Mouse (Mus musculus) midbrain, embryonic 11.5 days (tissue): ENCODE measurements at regions not wholly inside any gene's neighbourhood (a gene's known extent, or its start where the extent isn't known, plus 50 kb on each side); places are given as distances from the start of the nearest gene placed in this dataset.
A peak's percentile ranks its signal among the peaks of the same experiment; 100 is the strongest.

ENCODE experiments used
- ATAC-seq: fragments of 200-750 bp; cut with Nextera tagmentation; 2 replicates; pipeline ENCODE4 v1.8.0; 2017; ENCODE audit warnings: moderate TSS enrichment, moderate library complexity; ENCODE audit not compliant: low FRiP score
- DNase-seq: peaks from one replicate; pipeline ENCODE4 v3.0.0; 2015; ENCODE audit warnings: low spot score; ENCODE audit errors: missing footprints
- H3K27ac ChIP-seq: fragments of 300-500 bp; sonication (generic); 2 replicates; pipeline ENCODE4 v1.5.1; 2014; ENCODE audit warnings: low read depth, low read length
- H3K27me3 ChIP-seq: fragments of 300-500 bp; sonication (generic); 2 replicates; pipeline ENCODE4 v1.6.1; 2014; ENCODE audit warnings: mild to moderate bottlenecking, low read length, moderate library complexity, mixed read lengths; ENCODE audit not compliant: control insufficient read depth, insufficient read depth
- H3K36me3 ChIP-seq: fragments of 300-500 bp; sonication (generic); 2 replicates; pipeline ENCODE4 v1.6.1; 2014; ENCODE audit warnings: mild to moderate bottlenecking, low read length, moderate library complexity, mixed read lengths; ENCODE audit not compliant: control insufficient read depth, insufficient read depth
- H3K4me1 ChIP-seq: fragments of 300-500 bp; sonication (generic); 2 replicates; pipeline ENCODE4 v1.6.1; 2014; ENCODE audit warnings: low read length; ENCODE audit not compliant: control insufficient read depth, insufficient read depth
- H3K4me2 ChIP-seq: fragments of 300-500 bp; sonication (generic); 2 replicates; pipeline ENCODE4 v1.6.1; 2014; ENCODE audit warnings: mild to moderate bottlenecking, moderate library complexity
- H3K4me3 ChIP-seq: fragments of 300-500 bp; sonication (generic); 2 replicates; pipeline ENCODE4 v1.5.1; 2014; ENCODE audit warnings: low read depth, low read length
- H3K9ac ChIP-seq: fragments of 300-500 bp; sonication (generic); 2 replicates; pipeline ENCODE4 v1.6.1; 2014; ENCODE audit warnings: low read length
- H3K9me3 ChIP-seq: fragments of 300-500 bp; sonication (generic); 2 replicates; pipeline ENCODE4 v1.6.1; 2016; ENCODE audit warnings: low read length; ENCODE audit not compliant: control insufficient read depth
- WGBS: fragments of 180-500 bp; shearing (Covaris S2); extraction: QIAGEN DNeasy Blood & Tissue Kit; methylation state at CpG from one replicate; pipeline ENCODE4 v1.1.7; 2014; 5-methylcytosine and 5-hydroxymethylcytosine counted together

DNA sequence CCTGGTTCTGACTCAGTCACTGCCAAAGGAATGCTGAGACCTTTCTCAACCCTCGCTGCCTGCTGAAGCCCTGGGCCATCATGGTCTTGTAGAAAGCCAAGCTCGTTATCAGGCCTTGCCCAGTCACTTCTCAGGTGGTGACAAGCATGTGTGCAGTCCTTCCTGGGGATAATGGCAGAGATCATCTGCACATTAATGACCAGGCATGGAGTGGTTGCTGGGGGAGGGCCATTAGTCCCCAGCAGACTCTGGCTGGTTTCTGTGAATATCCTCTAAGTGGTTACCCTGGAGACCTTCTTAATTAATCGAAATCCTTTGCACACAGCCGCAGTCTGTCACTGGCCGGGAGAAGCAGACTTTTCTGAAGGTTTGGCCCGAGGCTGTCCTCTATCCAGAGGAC, 239.0 kb downstream of the Sipa1l2 start:
- Histone ChIP-seq H3K27me3 (peaks cover 5% of the 10 kb centered on the region), H3K4me2 (no peak overlapping the region), H3K4me1 (peaks cover 9% of the 10 kb centered on the region), H3K27ac (no peak overlapping the region; the same call in 1 of the 2 replicates), H3K9ac (no peak overlapping the region), H3K4me3 (no peak overlapping the region), H3K36me3 (no peaks in the 10 kb centered on the region), H3K9me3 (no peaks in the 10 kb centered on the region)
- ATAC-seq (peak; percentile 24; the same call in 1 of the 2 replicates), DNase-seq (no peak)
- WGBS = 57% methylated on average over 6 of the region's 6 CpGs

DNA sequence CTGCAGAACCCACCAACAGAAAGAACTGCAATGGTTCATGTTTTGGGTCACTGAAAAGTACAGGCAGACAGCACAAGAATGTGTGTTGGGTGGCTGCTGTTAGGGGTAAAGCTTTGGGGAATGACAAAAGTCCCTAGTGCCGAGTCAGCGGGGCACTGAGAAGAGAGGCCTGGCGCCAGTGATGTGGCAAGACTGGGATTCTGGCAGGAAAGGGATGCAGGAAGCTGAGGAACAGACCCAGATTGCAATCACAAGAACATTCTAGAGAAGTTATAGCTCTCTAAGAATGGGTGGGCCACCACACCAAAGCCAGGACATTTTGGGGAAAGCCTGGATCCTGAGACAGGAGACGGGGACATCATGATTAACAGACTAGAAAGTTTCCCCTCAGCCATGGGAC, 241.0 kb downstream of the Sipa1l2 start:
- ATAC-seq = no peak
- no peak for DNase-seq
- Histone ChIP-seq H3K9ac (no peak overlapping the region), H3K36me3 (no peaks in the 10 kb centered on the region), H3K9me3 (no peaks in the 10 kb centered on the region), H3K4me2 (no peak overlapping the region), H3K27ac (no peak overlapping the region), H3K4me3 (no peak overlapping the region), H3K27me3 (peaks cover 5% of the 10 kb centered on the region), H3K4me1 (peaks cover 6% of the 10 kb centered on the region; the same call in 1 of the 2 replicates)
- WGBS = 89% methylated on average over 4 of the region's 4 CpGs

GRCm38 (mm10) chr8:125327551-125328262, 241.9 kb downstream of the Sipa1l2 start:
- Histone ChIP-seq H3K4me3 (no peak overlapping the region), H3K4me2 (no peak overlapping the region), H3K27ac (no peak overlapping the region), H3K36me3 (no peaks in the 10 kb centered on the region), H3K9ac (no peak overlapping the region), H3K27me3 (peaks cover 2% of the 10 kb centered on the region), H3K4me1 (peaks cover 6% of the 10 kb centered on the region; the same call in 1 of the 2 replicates), H3K9me3 (no peaks in the 10 kb centered on the region)
- DNase-seq = no peak
- 68% methylated on average over 13 of the region's 13 CpGs for WGBS
- no peak for ATAC-seq

DNA sequence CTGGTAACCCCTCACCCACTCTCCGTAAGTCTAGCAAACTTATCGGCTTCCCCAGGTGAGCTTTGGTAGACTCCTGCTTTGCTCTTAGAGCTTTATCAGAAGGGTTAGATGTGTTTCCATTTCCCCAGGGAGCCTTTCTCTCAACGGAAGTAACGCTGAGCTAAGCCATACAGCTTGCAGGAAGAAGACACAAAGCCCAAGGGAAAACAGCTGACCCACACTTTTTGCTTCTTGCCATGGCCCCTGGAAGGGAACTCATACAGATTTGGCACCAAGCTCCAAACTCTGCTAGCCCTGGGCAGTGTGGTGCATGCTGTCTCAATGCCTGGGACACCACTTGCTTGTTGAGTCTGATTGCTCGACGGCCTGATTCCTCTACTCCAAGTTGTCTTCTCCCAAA, 242.6 kb downstream of the Sipa1l2 start:
- Histone ChIP-seq H3K27ac (no peak overlapping the region), H3K9ac (no peak overlapping the region), H3K36me3 (no peaks in the 10 kb centered on the region), H3K27me3 (peaks cover 2% of the 10 kb centered on the region), H3K4me3 (no peak overlapping the region), H3K4me1 (peaks cover 6% of the 10 kb centered on the region; the same call in 1 of the 2 replicates), H3K4me2 (no peak overlapping the region), H3K9me3 (no peaks in the 10 kb centered on the region)
- 83% methylated on average over 6 of the region's 6 CpGs for WGBS
- no peak for ATAC-seq
- no peak for DNase-seq

- Histone ChIP-seq H3K9me3 (no peaks in the 10 kb centered on the region), H3K27me3 (peaks cover 2% of the 10 kb centered on the region), H3K4me3 (no peak overlapping the region), H3K36me3 (no peaks in the 10 kb centered on the region), H3K9ac (no peak overlapping the region), H3K4me1 (peaks cover 6% of the 10 kb centered on the region; the same call in 1 of the 2 replicates), H3K27ac (no peak overlapping the region), H3K4me2 (no peak overlapping the region)
- DNase-seq (no peak), ATAC-seq (no peak)
- WGBS = 89% methylated on average over 6 of the region's 6 CpGs
These were observed 243.9 kb downstream of the Sipa1l2 start for GRCm38 (mm10) chr8:125325736-125326135.

GRCm38 (mm10) chr8:125322561-125322960, 247.0 kb downstream of the Sipa1l2 start:
- Histone ChIP-seq H3K4me3 (no peak overlapping the region), H3K9ac (no peak overlapping the region), H3K27ac (no peak overlapping the region), H3K27me3 (peaks cover 2% of the 10 kb centered on the region), H3K4me2 (no peak overlapping the region), H3K36me3 (no peaks in the 10 kb centered on the region), H3K9me3 (no peaks in the 10 kb centered on the region), H3K4me1 (peaks cover 2% of the 10 kb centered on the region; the same call in 1 of the 2 replicates)
- 95% methylated on average over 3 of the region's 3 CpGs for WGBS
- DNase-seq (no peak), ATAC-seq (no peak)

GRCm38 (mm10) chr8:125317584-125317991, 252.0 kb downstream of the Sipa1l2 start:
- Histone ChIP-seq H3K27ac (no peak overlapping the region), H3K9me3 (no peaks in the 10 kb centered on the region), H3K9ac (no peak overlapping the region), H3K4me3 (no peak overlapping the region), H3K4me2 (no peak overlapping the region), H3K27me3 (no peaks in the 10 kb centered on the region), H3K4me1 (0 out of 2 replicates have a peak, but pooled peaks cover 4% of the 10 kb centered on the region), H3K36me3 (no peaks in the 10 kb centered on the region)
- ATAC-seq (no peak), DNase-seq (no peak)
- 87% methylated on average over 6 of the region's 6 CpGs for WGBS

DNA sequence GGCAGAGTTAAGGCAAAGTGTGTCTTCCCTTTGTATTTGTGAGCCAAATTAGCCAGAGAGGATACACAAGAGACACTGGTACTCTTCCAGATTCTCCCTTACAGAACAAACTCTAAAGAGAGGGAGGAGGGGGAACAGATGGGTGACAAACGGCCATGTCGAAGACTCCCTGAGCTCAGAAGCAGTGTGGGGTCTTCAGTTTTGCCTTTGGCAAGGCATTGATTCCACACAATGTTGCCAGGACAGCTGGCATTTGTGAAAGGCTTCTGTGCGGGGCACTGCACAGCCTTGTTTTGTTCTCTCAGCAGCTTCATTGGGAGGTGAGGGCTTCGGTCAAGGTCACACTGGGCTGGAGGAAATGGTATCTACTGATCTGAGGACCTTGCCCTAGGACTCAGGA, 253.9 kb downstream of the Sipa1l2 start:
- Histone ChIP-seq H3K27ac (no peak overlapping the region), H3K4me2 (no peak overlapping the region), H3K4me1 (peaks cover 16% of the 10 kb centered on the region), H3K9ac (no peak overlapping the region), H3K27me3 (no peaks in the 10 kb centered on the region; the same call in none of the 2 replicates), H3K36me3 (no peaks in the 10 kb centered on the region), H3K4me3 (no peak overlapping the region), H3K9me3 (no peaks in the 10 kb centered on the region)
- DNase-seq (no peak), ATAC-seq (no peak)
- 89% methylated on average over 4 of the region's 4 CpGs for WGBS

DNA sequence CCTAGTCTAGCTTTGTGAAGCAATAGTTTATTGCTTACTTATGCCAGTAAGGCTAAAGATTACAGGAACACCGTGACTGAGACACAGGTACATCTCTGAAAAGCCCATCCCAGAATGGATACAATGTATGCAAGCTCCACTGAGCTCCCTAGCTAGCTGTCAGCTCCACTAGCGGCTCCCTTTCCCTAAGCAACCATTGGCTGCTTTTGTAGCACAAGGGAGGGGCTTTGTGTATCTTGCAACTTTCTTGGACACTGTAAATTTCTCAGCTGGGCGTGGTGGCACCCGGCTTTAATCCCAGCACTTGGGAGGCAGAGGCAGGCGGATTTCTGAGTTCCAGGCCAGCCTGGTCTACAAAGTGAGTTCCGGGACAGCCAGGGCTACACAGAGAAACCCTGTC, 254.6 kb downstream of the Sipa1l2 start:
- H3K36me3 ChIP-seq = no peaks in the 10 kb centered on the region
- no peak overlapping the region for H3K9ac ChIP-seq
- ATAC-seq (no peak), DNase-seq (no peak)
- no peaks in the 10 kb centered on the region for H3K9me3 ChIP-seq
- 83% methylated on average over 6 of the region's 6 CpGs for WGBS
- H3K27ac ChIP-seq = no peak overlapping the region
- H3K4me2 ChIP-seq = no peak overlapping the region
- no peaks in the 10 kb centered on the region; the same call in none of the 2 replicates for H3K27me3 ChIP-seq
- no peak overlapping the region for H3K4me3 ChIP-seq
- H3K4me1 ChIP-seq = peaks cover 16% of the 10 kb centered on the region
